Mouse (Mus musculus) macrophage (primary cell): ENCODE measurements around the gene Anapc5. TPM values are rescaled to one million over a fixed set of nuclear protein-coding genes. Genes with fewer than 3 reads are reported as not detected.

Source experiments
- H3K27ac ChIP-seq: fragments of 350-480 bp; formaldehyde crosslinking; 2 replicates; pipeline ENCODE4 v1.9.0; 2021
- H3K36me3 ChIP-seq: fragments of 350-480 bp; formaldehyde crosslinking; 2 replicates; pipeline ENCODE4 v1.9.0; 2021; ENCODE audit errors: inconsistent target
- H3K4me3 ChIP-seq: fragments of 350-480 bp; formaldehyde crosslinking; 2 replicates; pipeline ENCODE4 v1.9.0; 2021; ENCODE audit errors: inconsistent target
- H3K79me2 ChIP-seq: fragments of 350-480 bp; formaldehyde crosslinking; 2 replicates; pipeline ENCODE4 v1.9.0; 2021; ENCODE audit errors: inconsistent target
- WGBS: methylation state at CpG from one replicate; pipeline ENCODE4 v1.1.7; 2026; ENCODE audit warnings: inconsistent platforms; ENCODE audit not compliant: missing documents; 5-methylcytosine and 5-hydroxymethylcytosine counted together
- polyA plus RNA-seq: library from polyadenylated mRNA; stranded (reverse); fragments of 250-400 nt; gene quantifications from 3 replicates; pipeline ENCODE4 v1.2.4, GENCODE M21; 2018; ENCODE audit warnings: inconsistent platforms
- total RNA-seq, 78 experiments: library from RNA; depleted of rRNA; stranded (reverse); fragments of 250-400 nt; gene quantifications; 1 replicate in 9 of 78; 2 replicates in 24 of 78; 3 replicates in 43 of 78; 4 replicates in 2 of 78; pipeline ENCODE4 v1.2.4; 2018; ENCODE audit warnings: inconsistent platforms in 56 of 78

The Anapc5 gene
- total RNA-seq (2018; cell fraction: chromatin; rRNA removed): 100 to 1,000 TPM in 18 of 26 experiments, 10 to 100 TPM in 8; 49.6 to 289 (median 189) TPM
- 100 to 1,000 TPM in 14 of 26 experiments, 10 to 100 TPM in 12; 75.4 to 140 (median 111) TPM for total RNA-seq (2018; cell fraction: cytosol; rRNA removed)
- 100 to 1,000 TPM in 19 of 26 experiments, 10 to 100 TPM in 7; 53.5 to 212 (median 145) TPM for total RNA-seq (2018; cell fraction: nucleus; rRNA removed)
- 96.1 to 114 TPM (median 102 TPM) in 3 replicates for polyA plus RNA-seq

GRCm38 (mm10) chr5:122820777-122821523 lies at the start of gene Anapc5:
Gene Anapc5, minus strand, starts transcription at chr5:122821339.
- under 1% methylated on average over 55 of the region's 55 CpGs for WGBS
- Histone ChIP-seq H3K36me3 (peaks cover 19% of the 10 kb centered on the region), H3K4me3 (peak within 1 kb of the TSS; percentile 40), H3K27ac (peak within 1 kb of the TSS; percentile 55), H3K79me2 (peaks cover 33% of the 10 kb centered on the region)

- 94% methylated on average over 2 of the region's 2 CpGs for WGBS
- Histone ChIP-seq H3K36me3 (peaks cover 74% of the 10 kb centered on the region), H3K79me2 (peaks cover 21% of the 10 kb centered on the region; the same call in 1 of the 2 replicates), H3K4me3 (no peak overlapping the region), H3K27ac (no peak overlapping the region)
These were observed 41.9 kb upstream of the Anapc5 start for GRCm38 (mm10) chr5:122863053-122863452.

GRCm38 (mm10) chr5:122855858-122856257 lies 34.7 kb upstream of the Anapc5 start:
- WGBS: 70% methylated on average over 3 of the region's 3 CpGs
- Histone ChIP-seq H3K79me2 (peaks cover 77% of the 10 kb centered on the region), H3K36me3 (peaks cover 7% of the 10 kb centered on the region; the same call in 1 of the 2 replicates)

GRCm38 (mm10) chr5:122852611-122853010 lies 31.5 kb upstream of the Anapc5 start:
- Histone ChIP-seq H3K4me3 (no peak overlapping the region), H3K27ac (no peak overlapping the region), H3K79me2 (peaks cover 66% of the 10 kb centered on the region), H3K36me3 (no peaks in the 10 kb centered on the region)
- 95% methylated on average over 2 of the region's 2 CpGs for WGBS

More at GRCm38 (mm10) chr5:122855858-122856257, 34.7 kb upstream of the Anapc5 start:
- Histone ChIP-seq H3K27ac (no peak overlapping the region), H3K4me3 (no peak overlapping the region)

GRCm38 (mm10) chr5:122850319-122851002 lies 29.3 kb upstream of the Anapc5 start:
- 1% methylated on average over 38 of the region's 38 CpGs for WGBS
- Histone ChIP-seq H3K79me2 (peaks cover 53% of the 10 kb centered on the region), H3K4me3 (peak overlapping the region; percentile 73), H3K27ac (peak overlapping the region; percentile 59), H3K36me3 (no peaks in the 10 kb centered on the region)

- H3K4me3 ChIP-seq: peak within 1 kb of the TSS; percentile 73
- WGBS: under 1% methylated on average over 49 of the region's 61 CpGs
- H3K27ac ChIP-seq: peak within 1 kb of the TSS; percentile 70
- H3K36me3 ChIP-seq: no peaks in the 10 kb centered on the region
- H3K79me2 ChIP-seq: peaks cover 45% of the 10 kb centered on the region
These were observed 28.6 kb upstream of the Anapc5 start, which contains the start of gene Rnf34 for GRCm38 (mm10) chr5:122849521-122850318. Gene Rnf34, plus strand, starts transcription at chr5:122850048.

GRCm38 (mm10) chr5:122843799-122844198 lies 22.7 kb upstream of the Anapc5 start:
- Histone ChIP-seq H3K79me2 (no peaks in the 10 kb centered on the region; the same call in 1 of the 2 replicates), H3K36me3 (no peaks in the 10 kb centered on the region), H3K4me3 (no peak overlapping the region), H3K27ac (0 out of 2 replicates have a peak overlapping the region, but pooled peaks have one; percentile 1)
- 16% methylated on average over 4 of the region's 5 CpGs for WGBS

- Histone ChIP-seq H3K4me3 (no peak overlapping the region), H3K79me2 (no peaks in the 10 kb centered on the region), H3K27ac (no peak overlapping the region), H3K36me3 (no peaks in the 10 kb centered on the region)
- WGBS: 100% methylated on average over 2 of the region's 2 CpGs
These were observed 20.0 kb upstream of the Anapc5 start for GRCm38 (mm10) chr5:122841126-122841525.

GRCm38 (mm10) chr5:122832996-122833395 lies 11.9 kb upstream of the Anapc5 start:
- no peak overlapping the region for H3K4me3 ChIP-seq
- H3K79me2 ChIP-seq: no peaks in the 10 kb centered on the region
- no peak overlapping the region for H3K27ac ChIP-seq
- 86% methylated on average over 10 of the region's 10 CpGs for whole genome bisulfite sequencing
- H3K36me3 ChIP-seq: no peaks in the 10 kb centered on the region

- no peak overlapping the region for H3K4me3 ChIP-seq
- 75% methylated on average over 10 of the region's 10 CpGs for WGBS
These were observed 11.4 kb upstream of the Anapc5 start for GRCm38 (mm10) chr5:122832536-122832935.

GRCm38 (mm10) chr5:122825099-122825498 lies 4.0 kb upstream of the Anapc5 start:
- H3K36me3 ChIP-seq: no peaks in the 10 kb centered on the region
- H3K79me2 ChIP-seq: peaks cover 5% of the 10 kb centered on the region
- H3K4me3 ChIP-seq: no peak overlapping the region
- no peak overlapping the region for H3K27ac ChIP-seq
- 88% methylated on average over 8 of the region's 8 CpGs for WGBS

More at GRCm38 (mm10) chr5:122832536-122832935, 11.4 kb upstream of the Anapc5 start:
- H3K79me2 ChIP-seq: no peaks in the 10 kb centered on the region
- H3K27ac ChIP-seq: no peak overlapping the region
- H3K36me3 ChIP-seq: no peaks in the 10 kb centered on the region

GRCm38 (mm10) chr5:122824450-122824849 lies 3.3 kb upstream of the Anapc5 start:
- WGBS: 92% methylated on average over 6 of the region's 6 CpGs

GRCm38 (mm10) chr5:122823976-122824375 lies 2.8 kb upstream of the Anapc5 start:
- Histone ChIP-seq H3K79me2 (peaks cover 17% of the 10 kb centered on the region), H3K4me3 (no peak overlapping the region), H3K36me3 (no peaks in the 10 kb centered on the region), H3K27ac (no peak overlapping the region)
- 85% methylated on average over 1 of the region's 1 CpGs for WGBS

More at GRCm38 (mm10) chr5:122824450-122824849, 3.3 kb upstream of the Anapc5 start:
- Histone ChIP-seq H3K4me3 (no peak overlapping the region), H3K36me3 (no peaks in the 10 kb centered on the region), H3K79me2 (peaks cover 12% of the 10 kb centered on the region), H3K27ac (no peak overlapping the region)

GRCm38 (mm10) chr5:122822441-122822840 lies 1.3 kb upstream of the Anapc5 start:
- 98% methylated on average over 4 of the region's 4 CpGs for WGBS

More at GRCm38 (mm10) chr5:122822441-122822840, 1.3 kb upstream of the Anapc5 start:
- H3K27ac ChIP-seq: no peak overlapping the region
- H3K79me2 ChIP-seq: peaks cover 29% of the 10 kb centered on the region
- H3K36me3 ChIP-seq: peaks cover 15% of the 10 kb centered on the region
- no peak overlapping the region for H3K4me3 ChIP-seq
